Mouse (Mus musculus) left cerebral cortex, postnatal 4 days (tissue): Measurements from ENCODE around the gene Timeless. TPM values are rescaled to one million over a fixed set of nuclear protein-coding genes. Genes with fewer than 3 reads are reported as not detected.
"Not testable (repeated sequence)": the region's sequence is repeated elsewhere in the genome, so short reads cannot be mapped to it uniquely, and the experiment has no call there.

Experiments used
- DNase-seq: peaks from one replicate; pipeline ENCODE4 v3.0.0-alpha.2; 2022
- intact Hi-C: fragments of 180-260 bp; cut with DNase I; formaldehyde crosslinking; loops from one replicate; pipeline ENCODE4 v1.15.1; 2025
- total RNA-seq, 2 experiments: library from RNA; stranded (reverse); gene quantifications; 2 replicates each; pipeline ENCODE4 v1.2.3; 2021

The Timeless gene
- total RNA-seq, 2 experiments from 2014 or later, result 11.1 to 14.7 TPM

GRCm38 (mm10) chr10:128212148-128212547 lies 19.7 kb upstream of the Timeless start:
- intact Hi-C loops, result loop anchor here (10.0 kb wide), 1 partner anchor 73 kb away; no protein-coding TSS in a partner anchor
- DNase-seq, result no peak

GRCm38 (mm10) chr10:128212871-128213323 lies 19.0 kb upstream of the Timeless start:
- DNase-seq, result peak; percentile 61
- intact Hi-C loops, result loop anchor here (10.0 kb wide), 1 partner anchor 72 kb away; no protein-coding TSS in a partner anchor

- DNase-seq, result not testable (repeated sequence)
- intact Hi-C loops, result loop anchor here (10.0 kb wide), 1 partner anchor 71 kb away; no protein-coding TSS in a partner anchor
These were observed 17.8 kb upstream of the Timeless start for GRCm38 (mm10) chr10:128214112-128214511.

GRCm38 (mm10) chr10:128214981-128215380 lies 16.9 kb upstream of the Timeless start:
- DNase-seq, result no peak
- intact Hi-C loops, result loop anchor here (10.0 kb wide), 1 partner anchor 70 kb away; no protein-coding TSS in a partner anchor

GRCm38 (mm10) chr10:128218387-128219117 lies 13.3 kb upstream of the Timeless start:
- intact Hi-C loops, result loop anchor here (10.0 kb wide), 1 partner anchor 66 kb away; no protein-coding TSS in a partner anchor
- DNase-seq, result no peak

- DNase-seq, result no peak
- intact Hi-C loops, result no loop called here
These were observed 10.2 kb upstream of the Timeless start for GRCm38 (mm10) chr10:128221533-128222286.

- DNase-seq, result no peak
- intact Hi-C loops, result no loop called here
These were observed 6.8 kb upstream of the Timeless start for GRCm38 (mm10) chr10:128225064-128225463.

- no peak for DNase-seq
- intact Hi-C loops, result no loop called here
These were observed 6.3 kb upstream of the Timeless start, which contains the start of gene Mip for GRCm38 (mm10) chr10:128225538-128225937. Gene Mip (plus strand): TSS chr10:128225838.

GRCm38 (mm10) chr10:128227592-128227991 lies 4.3 kb upstream of the Timeless start:
- DNase-seq, result no peak
- intact Hi-C loops, result no loop called here

- no peak for DNase-seq
- intact Hi-C loops, result no loop called here
These were observed 3.9 kb upstream of the Timeless start for GRCm38 (mm10) chr10:128228009-128228408.

GRCm38 (mm10) chr10:128230582-128230981 lies 1.3 kb upstream of the Timeless start:
- DNase-seq, result no peak
- intact Hi-C loops, result no loop called here

GRCm38 (mm10) chr10:128231146-128231545 lies 719 bp upstream of the Timeless start:
- intact Hi-C loops, result no loop called here
- DNase-seq, result no peak

- intact Hi-C loops, result no loop called here
These were observed 638 bp downstream of the Timeless start for GRCm38 (mm10) chr10:128232420-128232985.

GRCm38 (mm10) chr10:128236321-128236720 lies 4.5 kb downstream of the Timeless start:
- intact Hi-C loops, result no loop called here
- DNase-seq, result no peak

More at GRCm38 (mm10) chr10:128232420-128232985, 638 bp downstream of the Timeless start:
- peak; percentile 36 for DNase-seq

GRCm38 (mm10) chr10:128237807-128238480 lies 6.1 kb downstream of the Timeless start:
- peak; percentile 40 for DNase-seq
- intact Hi-C loops, result no loop called here

GRCm38 (mm10) chr10:128239140-128239539 lies 7.3 kb downstream of the Timeless start:
- intact Hi-C loops, result no loop called here
- DNase-seq, result no peak

GRCm38 (mm10) chr10:128240131-128240530 lies 8.3 kb downstream of the Timeless start:
- DNase-seq, result no peak
- intact Hi-C loops, result no loop called here

GRCm38 (mm10) chr10:128243252-128243651 lies 11.4 kb downstream of the Timeless start:
- DNase-seq, result no peak
- intact Hi-C loops, result no loop called here

- intact Hi-C loops, result no loop called here
- no peak for DNase-seq
These were observed 12.3 kb downstream of the Timeless start for GRCm38 (mm10) chr10:128244121-128244520.

GRCm38 (mm10) chr10:128247020-128247732 lies 15.3 kb downstream of the Timeless start:
- no peak for DNase-seq
- intact Hi-C loops, result no loop called here
